Mouse (Mus musculus) liver, embryonic 14.5 days (tissue): ENCODE measurements around the gene Chd6.

Source experiments
- CTCF ChIP-seq: IDR thresholded peaks from 2 replicates; pipeline ENCODE4 v1.5.1; 2016; ENCODE audit warnings: antibody characterized with exemption, low read depth, control low read depth
- EP300 ChIP-seq: IDR thresholded peaks from 2 replicates; pipeline ENCODE4 v1.6.1; 2016; ENCODE audit warnings: antibody characterized with exemption, low read depth

GRCm38 (mm10) chr2:161103769-161104168 is 5.1 kb downstream of the Chd6 start:
- TF ChIP-seq CTCF (no peak), EP300 (no peak)
